Mouse (Mus musculus) hindbrain, embryonic 16.5 days (tissue): ENCODE measurements around the gene 4930550C14Rik. TPM values are rescaled to one million over a fixed set of nuclear protein-coding genes. Genes with fewer than 3 reads are reported as not detected.

ENCODE experiments used
- ATAC-seq: fragments of 200-750 bp; cut with Nextera tagmentation; 2 replicates; pipeline ENCODE4 v1.8.0; 2017; ENCODE audit warnings: moderate TSS enrichment, moderate library complexity
- H3K27ac ChIP-seq: fragments of 300-500 bp; sonication (generic); 2 replicates; pipeline ENCODE4 v1.5.1; 2014; ENCODE audit warnings: low read depth, mild to moderate bottlenecking, control low read depth, low read length, moderate library complexity
- H3K27me3 ChIP-seq: fragments of 300-500 bp; sonication (generic); replicated peaks from 2 replicates; pipeline ENCODE4 v1.6.1; 2014; ENCODE audit warnings: low read length; ENCODE audit not compliant: control insufficient read depth, insufficient read depth
- H3K36me3 ChIP-seq: fragments of 300-500 bp; sonication (generic); 2 replicates; pipeline ENCODE4 v1.6.1; 2014; ENCODE audit warnings: mild to moderate bottlenecking, low read length, moderate library complexity, mixed read lengths; ENCODE audit not compliant: control insufficient read depth, insufficient read depth
- H3K4me1 ChIP-seq: fragments of 300-500 bp; sonication (generic); 2 replicates; pipeline ENCODE4 v1.6.1; 2014; ENCODE audit warnings: low read depth, low read length; ENCODE audit not compliant: control insufficient read depth, insufficient read depth
- H3K4me2 ChIP-seq: fragments of 300-500 bp; sonication (generic); 2 replicates; pipeline ENCODE4 v1.6.1; 2014; ENCODE audit warnings: mild to moderate bottlenecking, low read length, control low read depth, moderate library complexity
- H3K4me3 ChIP-seq: fragments of 300-500 bp; sonication (generic); 2 replicates; pipeline ENCODE4 v1.5.1; 2014; ENCODE audit warnings: mild to moderate bottlenecking, low read length, control low read depth, moderate library complexity
- H3K9ac ChIP-seq: fragments of 300-500 bp; sonication (generic); 2 replicates; pipeline ENCODE4 v1.6.1; 2014; ENCODE audit warnings: low read depth, mild to moderate bottlenecking, control low read depth, low read length, moderate library complexity
- H3K9me3 ChIP-seq: fragments of 300-500 bp; sonication (generic); 2 replicates; pipeline ENCODE4 v1.6.1; 2014; ENCODE audit warnings: mild to moderate bottlenecking, low read length, moderate library complexity; ENCODE audit not compliant: control insufficient read depth
- WGBS: fragments of 180-500 bp; shearing (Covaris S2); extraction: QIAGEN DNeasy Blood & Tissue Kit; methylation state at CpG from one replicate; pipeline ENCODE4 v1.1.7; 2014; 5-methylcytosine and 5-hydroxymethylcytosine counted together
- polyA plus RNA-seq: library from polyadenylated mRNA; unstranded; fragments of >200 nt; fragmentation: Nextera tagmentation; extraction: Ambion mirVana; gene quantifications from 2 replicates; pipeline ENCODE4 v1.2.1, GENCODE M21; 2015

4930550C14Rik gene
- 0.30 TPM in 2 replicates for polyA plus RNA-seq

DNA sequence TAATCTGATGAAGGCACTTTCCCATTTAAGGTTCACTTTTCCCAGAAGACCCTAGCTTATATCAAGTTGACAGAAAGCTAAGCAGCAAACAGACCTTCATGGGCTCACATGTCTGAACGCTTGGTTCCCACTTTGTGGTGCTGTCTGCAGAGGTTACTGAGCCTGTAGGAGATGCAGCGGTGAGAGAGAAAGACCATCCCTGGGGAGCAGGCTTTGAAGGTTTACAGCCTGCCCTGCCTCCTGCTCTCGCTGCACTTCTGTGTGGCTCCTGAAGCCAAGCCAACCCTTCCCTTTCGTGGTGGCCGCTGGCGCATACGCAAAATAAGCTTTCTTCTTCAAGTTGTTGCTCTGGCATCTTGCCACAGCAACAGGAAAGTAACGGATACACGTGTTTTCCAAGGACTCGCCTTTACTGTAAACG lies at the start of gene 4930550C14Rik:
Gene 4930550C14Rik, plus strand, starts transcription at position 35 of the 421 bp plus-strand sequence.
- no peaks in the 10 kb centered on the region for H3K27me3 ChIP-seq
- peaks cover 13% of the 10 kb centered on the region for H3K4me1 ChIP-seq
- WGBS: 15% methylated on average over 11 of the region's 11 CpGs
- peak within 1 kb of the TSS; percentile 10; the same call in 1 of the 2 replicates for H3K27ac ChIP-seq
- H3K9me3 ChIP-seq: no peaks in the 10 kb centered on the region
- H3K9ac ChIP-seq: no peak within 1 kb of the TSS
- peak within 1 kb of the TSS; percentile 36 for H3K4me2 ChIP-seq
- no peaks in the 10 kb centered on the region for H3K36me3 ChIP-seq
- no peak within 1 kb of the TSS for H3K4me3 ChIP-seq
- no peak for ATAC-seq

DNA sequence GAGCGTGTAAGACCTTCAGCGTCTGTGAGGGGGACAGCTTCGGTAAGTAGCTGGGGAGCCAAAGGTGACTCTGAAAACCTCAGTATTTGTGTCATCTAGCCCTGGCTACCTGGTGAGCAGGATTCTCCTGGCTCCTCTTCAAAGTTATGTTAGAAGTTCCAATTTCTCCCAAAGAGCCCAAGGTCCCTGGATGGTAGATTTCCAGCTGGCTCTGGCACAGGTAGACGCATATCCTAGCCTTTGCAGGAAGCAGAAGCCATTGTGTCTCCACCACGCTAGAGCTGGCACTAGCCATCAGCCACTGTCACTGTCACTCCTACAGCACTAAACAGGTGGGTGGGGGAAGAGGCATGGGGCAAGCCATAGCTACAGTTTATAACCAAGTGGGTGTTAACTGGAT lies 49.0 kb upstream of the 4930550C14Rik start:
- H3K27ac ChIP-seq: no peak overlapping the region
- no peak overlapping the region for H3K9ac ChIP-seq
- H3K9me3 ChIP-seq: 0 out of 2 replicates have a peak, but pooled peaks cover 2% of the 10 kb centered on the region
- 91% methylated on average over 5 of the region's 5 CpGs for WGBS
- no peak for ATAC-seq
- H3K27me3 ChIP-seq: no peaks in the 10 kb centered on the region
- no peaks in the 10 kb centered on the region for H3K4me1 ChIP-seq
- no peaks in the 10 kb centered on the region for H3K36me3 ChIP-seq
- H3K4me2 ChIP-seq: no peak overlapping the region
- no peak overlapping the region for H3K4me3 ChIP-seq

DNA sequence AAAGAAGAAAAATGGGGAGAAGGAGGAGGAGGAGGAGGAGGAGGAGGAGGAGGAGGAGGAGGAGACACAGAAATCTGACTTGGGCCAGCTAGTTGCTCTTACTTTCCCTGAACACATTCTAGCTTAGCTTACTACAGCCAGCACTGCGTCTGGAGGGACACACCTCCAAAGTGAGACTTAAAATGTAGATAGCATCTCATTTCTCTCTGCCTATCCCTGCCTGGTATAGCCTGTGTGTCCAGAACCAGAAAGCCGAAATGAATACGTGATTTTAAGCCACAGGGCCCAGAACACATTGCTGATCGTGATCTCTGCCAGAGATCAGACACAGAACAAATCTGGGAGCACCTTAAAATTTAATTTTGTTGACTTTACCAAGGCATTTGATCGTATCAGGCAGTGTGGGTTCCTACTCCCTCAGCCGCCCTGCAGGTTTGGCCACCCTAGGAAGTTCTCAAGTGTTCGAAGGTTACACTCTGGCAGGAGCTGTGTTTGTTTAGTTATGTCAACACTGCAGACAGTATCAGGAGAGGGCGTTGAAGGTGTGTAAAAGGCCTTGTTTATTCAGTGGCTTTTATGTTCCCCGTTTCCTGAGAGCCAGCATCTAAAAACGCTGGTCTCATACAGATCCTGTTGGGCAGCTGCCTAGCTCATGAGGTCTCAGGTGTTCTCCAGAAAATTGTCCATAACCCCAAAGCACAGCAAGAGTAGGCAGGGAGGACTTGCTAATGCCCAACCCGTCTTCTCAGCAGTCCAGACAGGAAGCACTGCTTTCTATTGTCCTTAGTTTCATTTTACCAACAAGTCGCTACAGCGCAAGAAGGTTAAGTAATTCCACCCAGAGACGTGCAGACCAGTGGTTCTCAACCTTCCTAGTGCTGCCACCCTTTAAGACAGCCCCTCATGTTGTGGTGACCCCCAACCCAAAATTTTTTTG lies 45.6 kb upstream of the 4930550C14Rik start:
- no peak for ATAC-seq
- Histone ChIP-seq H3K36me3 (no peaks in the 10 kb centered on the region), H3K27ac (no peak overlapping the region), H3K27me3 (no peaks in the 10 kb centered on the region), H3K9me3 (no peaks in the 10 kb centered on the region), H3K4me1 (no peaks in the 10 kb centered on the region), H3K4me2 (no peak overlapping the region), H3K4me3 (no peak overlapping the region), H3K9ac (no peak overlapping the region)
- 76% methylated on average over 14 of the region's 14 CpGs for WGBS

DNA sequence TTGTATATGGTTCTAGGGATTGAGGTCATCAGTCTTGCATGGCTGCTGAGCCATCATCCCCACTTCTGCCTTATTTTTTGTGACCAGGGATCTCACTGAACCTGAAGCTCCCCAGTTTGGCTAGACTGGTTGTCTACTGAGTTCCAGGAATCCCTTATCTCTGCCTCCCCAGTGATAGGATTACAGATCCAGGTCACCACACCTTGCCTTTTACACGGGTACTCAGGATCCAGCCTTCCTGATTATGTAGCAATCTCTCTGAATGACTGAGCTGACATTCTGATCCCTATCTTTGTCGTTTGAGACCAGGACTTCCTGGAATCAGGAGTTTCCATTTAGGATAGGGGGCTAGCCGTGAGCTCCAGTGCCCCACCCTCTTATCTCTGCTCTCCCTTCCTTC lies 30.8 kb upstream of the 4930550C14Rik start:
- H3K4me3 ChIP-seq: no peak overlapping the region
- H3K36me3 ChIP-seq: no peaks in the 10 kb centered on the region
- no peaks in the 10 kb centered on the region for H3K4me1 ChIP-seq
- H3K27me3 ChIP-seq: no peaks in the 10 kb centered on the region
- no peaks in the 10 kb centered on the region for H3K9me3 ChIP-seq
- 71% methylated on average over 3 of the region's 3 CpGs for WGBS
- ATAC-seq: no peak
- H3K4me2 ChIP-seq: no peak overlapping the region
- no peak overlapping the region for H3K9ac ChIP-seq
- H3K27ac ChIP-seq: no peak overlapping the region

DNA sequence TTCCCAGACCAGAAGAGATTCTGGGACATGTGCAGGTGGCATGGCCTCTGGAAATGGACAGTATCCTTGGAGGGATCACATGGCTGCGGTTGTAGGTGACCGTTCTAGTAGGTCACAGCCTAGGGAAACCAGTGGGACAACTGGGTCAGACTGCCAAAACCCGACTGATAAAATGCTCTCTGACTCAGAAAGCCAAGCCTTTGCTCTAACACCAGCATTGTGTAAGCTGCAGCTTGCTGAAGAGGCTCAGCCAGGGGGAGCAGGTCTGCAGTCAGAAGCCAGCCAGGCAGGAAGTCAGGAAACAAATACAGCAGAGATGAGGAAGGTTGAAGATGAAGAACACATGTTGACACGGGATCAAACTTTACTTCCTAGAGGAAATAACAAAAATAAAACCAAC lies 26.2 kb upstream of the 4930550C14Rik start:
- Histone ChIP-seq H3K4me1 (no peaks in the 10 kb centered on the region), H3K27ac (no peak overlapping the region), H3K9ac (no peak overlapping the region), H3K9me3 (no peaks in the 10 kb centered on the region), H3K4me2 (no peak overlapping the region), H3K36me3 (no peaks in the 10 kb centered on the region), H3K4me3 (no peak overlapping the region), H3K27me3 (no peaks in the 10 kb centered on the region)
- ATAC-seq: no peak
- WGBS: 78% methylated on average over 4 of the region's 4 CpGs

DNA sequence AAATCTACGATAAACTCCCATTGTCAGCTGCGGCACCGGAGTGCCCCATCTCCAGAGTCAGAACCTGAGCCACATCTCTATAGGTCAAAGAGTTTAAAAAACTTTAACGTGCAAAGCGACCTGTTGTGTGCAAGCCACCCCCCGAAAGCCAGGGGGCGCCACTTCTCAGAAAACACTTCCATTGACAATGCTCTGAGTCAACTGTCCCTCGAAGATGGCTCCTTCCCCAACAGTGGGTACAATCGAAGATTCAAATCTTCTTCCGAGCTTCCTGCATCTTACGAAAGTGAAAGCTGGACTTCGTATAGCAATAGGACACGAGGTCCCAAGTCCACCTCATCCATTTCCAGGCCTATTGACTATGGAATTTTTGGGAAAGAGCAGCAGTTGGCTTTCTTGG lies 25.3 kb upstream of the 4930550C14Rik start:
- Histone ChIP-seq H3K4me3 (no peak overlapping the region), H3K36me3 (no peaks in the 10 kb centered on the region), H3K27ac (no peak overlapping the region), H3K4me2 (no peak overlapping the region), H3K9me3 (no peaks in the 10 kb centered on the region), H3K27me3 (no peaks in the 10 kb centered on the region), H3K4me1 (no peaks in the 10 kb centered on the region), H3K9ac (no peak overlapping the region)
- 86% methylated on average over 13 of the region's 13 CpGs for WGBS
- ATAC-seq: no peak

DNA sequence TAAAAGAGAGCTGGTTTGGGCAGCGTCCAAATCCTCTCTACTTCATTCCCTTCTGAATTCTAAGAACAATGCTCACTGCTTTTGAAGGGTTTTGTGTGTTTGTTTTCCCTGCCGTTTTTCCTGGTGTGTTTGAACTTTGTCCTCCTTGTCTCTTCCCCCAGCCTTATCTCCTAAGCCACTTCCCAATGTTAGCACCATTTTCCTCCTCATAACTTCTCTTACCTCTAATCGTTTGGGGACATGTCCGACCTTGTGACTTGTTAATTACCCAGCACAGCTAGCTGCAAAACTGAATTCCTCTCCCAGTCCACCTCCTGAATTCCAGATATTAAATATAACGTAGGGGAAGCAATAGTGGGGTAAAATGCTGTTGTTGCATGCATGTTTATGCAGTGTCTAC lies 24.5 kb upstream of the 4930550C14Rik start:
- H3K27ac ChIP-seq: no peak overlapping the region
- no peaks in the 10 kb centered on the region for H3K4me1 ChIP-seq
- H3K9ac ChIP-seq: no peak overlapping the region
- no peak for ATAC-seq
- no peaks in the 10 kb centered on the region for H3K9me3 ChIP-seq
- H3K4me2 ChIP-seq: no peak overlapping the region
- H3K4me3 ChIP-seq: no peak overlapping the region
- 67% methylated on average over 5 of the region's 5 CpGs for WGBS
- no peaks in the 10 kb centered on the region for H3K27me3 ChIP-seq
- no peaks in the 10 kb centered on the region for H3K36me3 ChIP-seq

DNA sequence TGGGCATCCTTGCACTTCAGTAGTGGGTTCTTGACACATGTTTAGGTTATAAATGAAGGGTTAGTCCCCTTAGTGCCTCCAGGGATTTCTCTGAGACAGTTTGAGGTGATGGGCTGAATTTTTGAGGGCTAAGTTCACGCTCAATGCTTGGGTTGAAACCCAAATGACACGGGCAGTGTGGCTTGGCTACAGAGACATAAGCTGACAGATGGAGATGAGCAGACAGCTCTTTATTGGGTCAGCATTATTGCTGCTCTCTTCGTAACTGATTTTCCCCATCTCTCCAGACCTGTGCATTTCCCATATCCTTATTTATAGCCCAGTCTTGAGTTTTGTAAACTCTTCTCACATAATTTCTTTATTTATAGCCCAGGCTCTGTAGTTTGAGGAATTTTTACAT lies 24.0 kb upstream of the 4930550C14Rik start:
- Histone ChIP-seq H3K27ac (no peak overlapping the region), H3K36me3 (no peaks in the 10 kb centered on the region), H3K4me1 (no peaks in the 10 kb centered on the region), H3K9me3 (no peaks in the 10 kb centered on the region), H3K27me3 (no peaks in the 10 kb centered on the region), H3K9ac (no peak overlapping the region), H3K4me2 (no peak overlapping the region), H3K4me3 (no peak overlapping the region)
- 77% methylated on average over 3 of the region's 3 CpGs for WGBS
- no peak for ATAC-seq

DNA sequence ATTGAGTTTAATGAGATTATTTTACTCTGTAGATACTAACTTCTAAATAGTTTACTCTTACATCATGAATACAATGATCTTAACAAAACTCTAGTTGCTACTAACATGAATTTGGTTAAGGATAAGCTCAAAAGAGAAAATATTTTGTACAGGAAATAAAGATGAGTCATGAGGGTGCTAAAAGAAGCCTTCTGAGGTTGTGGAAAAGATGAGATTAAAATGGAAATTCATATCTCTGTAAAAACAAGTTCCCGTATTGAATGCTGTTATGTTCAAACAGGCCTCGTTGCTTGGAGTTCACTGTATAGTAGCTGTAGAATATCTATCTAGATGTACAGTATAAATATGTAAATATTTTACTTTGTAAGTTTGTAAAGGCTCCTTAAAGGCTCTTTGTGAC lies 21.5 kb upstream of the 4930550C14Rik start:
- Histone ChIP-seq H3K4me3 (no peak overlapping the region), H3K27ac (no peak overlapping the region), H3K9ac (no peak overlapping the region), H3K36me3 (no peaks in the 10 kb centered on the region), H3K4me1 (peaks cover 5% of the 10 kb centered on the region), H3K4me2 (no peak overlapping the region), H3K27me3 (no peaks in the 10 kb centered on the region), H3K9me3 (no peaks in the 10 kb centered on the region)
- ATAC-seq: no peak
- 90% methylated on average over 2 of the region's 2 CpGs for WGBS
